Mouse (Mus musculus) cortical plate, adult 2 months (tissue): ENCODE data around the gene Cxcl16.

Source experiments
- CTCF ChIP-seq: fragments of 200-500 bp; IDR thresholded peaks from 2 replicates; pipeline ENCODE4 v1.5.1; 2011; ENCODE audit warnings: mild to moderate bottlenecking, control low read depth, low read length; ENCODE audit not compliant: insufficient read depth; ENCODE audit errors: extremely low read depth
- POLR2A ChIP-seq: fragments of 200-500 bp; IDR thresholded peaks from 2 replicates; pipeline ENCODE4 v1.6.1; 2011; ENCODE audit warnings: mild to moderate bottlenecking, low read length, control low read depth; ENCODE audit not compliant: insufficient read depth; ENCODE audit errors: extremely low read depth

GRCm38 (mm10) chr11:70489684-70490083 lies 29.9 kb upstream of the Cxcl16 start:
- TF ChIP-seq CTCF (no peak), POLR2A (no peak)
